Mouse (Mus musculus) liver, embryonic 15.5 days (tissue): Measurements from ENCODE around the gene 1700017B05Rik. TPM values are rescaled to one million over a fixed set of nuclear protein-coding genes. Genes with fewer than 3 reads are reported as not detected.

ENCODE experiments used
- ATAC-seq: fragments of 200-750 bp; cut with Nextera tagmentation; 2 replicates; pipeline ENCODE4 v1.8.0; 2017; ENCODE audit warnings: moderate number of reproducible peaks, mild to moderate bottlenecking, moderate library complexity; ENCODE audit not compliant: insufficient read depth
- H3K27ac ChIP-seq: fragments of 300-500 bp; sonication (generic); replicated peaks from 2 replicates; pipeline ENCODE4 v1.5.1; 2015; ENCODE audit warnings: mild to moderate bottlenecking, inconsistent platforms
- H3K27me3 ChIP-seq: fragments of 300-500 bp; sonication (generic); 2 replicates; pipeline ENCODE4 v1.6.1; 2015; ENCODE audit warnings: mild to moderate bottlenecking, inconsistent platforms
- H3K36me3 ChIP-seq: fragments of 300-500 bp; sonication (generic); replicated peaks from 2 replicates; pipeline ENCODE4 v1.6.1; 2015; ENCODE audit warnings: moderate library complexity, mild to moderate bottlenecking, inconsistent platforms
- H3K4me1 ChIP-seq: fragments of 300-500 bp; sonication (generic); replicated peaks from 2 replicates; pipeline ENCODE4 v1.6.1; 2015; ENCODE audit warnings: inconsistent platforms
- H3K4me2 ChIP-seq: fragments of 300-500 bp; sonication (generic); 2 replicates; pipeline ENCODE4 v1.6.1; 2015; ENCODE audit warnings: moderate library complexity, mild to moderate bottlenecking, inconsistent platforms
- H3K4me3 ChIP-seq: fragments of 300-500 bp; sonication (generic); replicated peaks from 2 replicates; pipeline ENCODE4 v1.5.1; 2015; ENCODE audit warnings: mild to moderate bottlenecking, inconsistent platforms
- H3K9ac ChIP-seq: fragments of 300-500 bp; sonication (generic); 2 replicates; pipeline ENCODE4 v1.6.1; 2015; ENCODE audit warnings: moderate library complexity, mild to moderate bottlenecking, inconsistent platforms
- H3K9me3 ChIP-seq: fragments of 300-500 bp; sonication (generic); replicated peaks from 2 replicates; pipeline ENCODE4 v1.6.1; 2016; ENCODE audit warnings: inconsistent platforms
- WGBS: fragments of 180-500 bp; shearing (Covaris S2); methylation state at CpG from one replicate; pipeline ENCODE4 v1.1.7; 2015; ENCODE audit warnings: mixed read lengths; ENCODE audit not compliant: insufficient replicate concordance; 5-methylcytosine and 5-hydroxymethylcytosine counted together
- polyA plus RNA-seq: library from polyadenylated mRNA; unstranded; fragments of >200 nt; fragmentation: Nextera tagmentation; extraction: Ambion mirVana; gene quantifications from 2 replicates; pipeline ENCODE4 v1.2.1, GENCODE M21; 2015

The 1700017B05Rik gene
- polyA plus RNA-seq, 1 experiment from 2014 or later = 15.4 TPM

- 1% methylated on average over 3 of the region's 3 CpGs for WGBS
- Histone ChIP-seq H3K36me3 (peaks cover 47% of the 10 kb centered on the region), H3K4me2 (peak overlapping the region; percentile 91), H3K4me1 (peaks cover 57% of the 10 kb centered on the region), H3K27ac (peak overlapping the region; percentile 86; the same call in 1 of the 2 replicates), H3K9ac (no peak overlapping the region; the same call in 1 of the 2 replicates), H3K27me3 (no peaks in the 10 kb centered on the region; the same call in 1 of the 2 replicates), H3K4me3 (peak overlapping the region; percentile 96), H3K9me3 (no peaks in the 10 kb centered on the region)
- peak; percentile 37 for ATAC-seq
Measured at GRCm38 (mm10) chr9:57259736-57260135, 2.7 kb downstream of the 1700017B05Rik start.

- Histone ChIP-seq H3K9ac (no peak overlapping the region), H3K9me3 (no peaks in the 10 kb centered on the region), H3K36me3 (peaks cover 69% of the 10 kb centered on the region), H3K4me1 (peaks cover 52% of the 10 kb centered on the region), H3K27me3 (no peaks in the 10 kb centered on the region), H3K4me2 (no peak overlapping the region), H3K4me3 (no peak overlapping the region), H3K27ac (no peak overlapping the region)
- 89% methylated on average over 9 of the region's 9 CpGs for WGBS
- no peak for ATAC-seq
Measured at GRCm38 (mm10) chr9:57257627-57258026, 4.8 kb downstream of the 1700017B05Rik start.

- peaks cover 76% of the 10 kb centered on the region for H3K36me3 ChIP-seq
- H3K9ac ChIP-seq = no peak overlapping the region
- H3K4me1 ChIP-seq = peaks cover 48% of the 10 kb centered on the region
- no peak for ATAC-seq
- H3K27me3 ChIP-seq = no peaks in the 10 kb centered on the region
- H3K4me2 ChIP-seq = no peak overlapping the region
- H3K9me3 ChIP-seq = no peaks in the 10 kb centered on the region
- no peak overlapping the region for H3K4me3 ChIP-seq
- 92% methylated on average over 11 of the region's 11 CpGs for WGBS
- H3K27ac ChIP-seq = no peak overlapping the region
Measured at GRCm38 (mm10) chr9:57256861-57257260, 5.6 kb downstream of the 1700017B05Rik start.

GRCm38 (mm10) chr9:57256309-57256708 lies 6.1 kb downstream of the 1700017B05Rik start:
- Histone ChIP-seq H3K27ac (no peak overlapping the region), H3K36me3 (peaks cover 82% of the 10 kb centered on the region), H3K4me1 (peaks cover 43% of the 10 kb centered on the region), H3K4me2 (no peak overlapping the region), H3K9ac (no peak overlapping the region), H3K27me3 (no peaks in the 10 kb centered on the region), H3K9me3 (no peaks in the 10 kb centered on the region), H3K4me3 (no peak overlapping the region)
- 89% methylated on average over 20 of the region's 20 CpGs for WGBS
- no peak for ATAC-seq

- Histone ChIP-seq H3K27ac (no peak overlapping the region; the same call in 1 of the 2 replicates), H3K27me3 (no peaks in the 10 kb centered on the region), H3K4me2 (no peak overlapping the region), H3K9ac (no peak overlapping the region), H3K9me3 (no peaks in the 10 kb centered on the region), H3K4me1 (peaks cover 37% of the 10 kb centered on the region), H3K36me3 (peaks cover 89% of the 10 kb centered on the region), H3K4me3 (no peak overlapping the region)
- WGBS = 78% methylated on average over 9 of the region's 9 CpGs
- ATAC-seq = no peak
Measured at GRCm38 (mm10) chr9:57254823-57255495, 7.5 kb downstream of the 1700017B05Rik start.

GRCm38 (mm10) chr9:57254061-57254460 lies 8.4 kb downstream of the 1700017B05Rik start:
- WGBS = 83% methylated on average over 7 of the region's 7 CpGs
- Histone ChIP-seq H3K4me1 (peaks cover 31% of the 10 kb centered on the region), H3K4me3 (no peak overlapping the region), H3K27ac (no peak overlapping the region), H3K9me3 (no peaks in the 10 kb centered on the region), H3K4me2 (no peak overlapping the region), H3K27me3 (no peaks in the 10 kb centered on the region), H3K36me3 (peaks cover 85% of the 10 kb centered on the region), H3K9ac (no peak overlapping the region)
- no peak for ATAC-seq

GRCm38 (mm10) chr9:57251139-57251538 lies 11.3 kb downstream of the 1700017B05Rik start:
- Histone ChIP-seq H3K4me1 (peaks cover 42% of the 10 kb centered on the region), H3K4me3 (no peak overlapping the region), H3K9me3 (no peaks in the 10 kb centered on the region), H3K27me3 (no peaks in the 10 kb centered on the region), H3K27ac (no peak overlapping the region), H3K4me2 (no peak overlapping the region), H3K36me3 (peaks cover 56% of the 10 kb centered on the region), H3K9ac (no peak overlapping the region)
- no peak for ATAC-seq
- 79% methylated on average over 2 of the region's 2 CpGs for WGBS

- H3K9ac ChIP-seq = no peak overlapping the region
- H3K27ac ChIP-seq = no peak overlapping the region
- WGBS = 82% methylated on average over 4 of the region's 4 CpGs
- H3K4me1 ChIP-seq = peaks cover 32% of the 10 kb centered on the region
- no peaks in the 10 kb centered on the region for H3K27me3 ChIP-seq
- H3K4me3 ChIP-seq = no peak overlapping the region
- no peaks in the 10 kb centered on the region for H3K9me3 ChIP-seq
- H3K36me3 ChIP-seq = peaks cover 45% of the 10 kb centered on the region
- no peak overlapping the region for H3K4me2 ChIP-seq
- ATAC-seq = no peak
Measured at GRCm38 (mm10) chr9:57250026-57250425, 12.4 kb downstream of the 1700017B05Rik start.

GRCm38 (mm10) chr9:57248030-57248942 lies 14.1 kb downstream of the 1700017B05Rik start:
- Histone ChIP-seq H3K4me2 (no peak overlapping the region), H3K27me3 (no peaks in the 10 kb centered on the region), H3K9ac (no peak overlapping the region), H3K4me1 (peaks cover 24% of the 10 kb centered on the region), H3K9me3 (no peaks in the 10 kb centered on the region), H3K36me3 (peaks cover 27% of the 10 kb centered on the region), H3K27ac (no peak overlapping the region), H3K4me3 (no peak overlapping the region)
- 31% methylated on average over 7 of the region's 7 CpGs for WGBS
- ATAC-seq = no peak

GRCm38 (mm10) chr9:57247201-57247671 lies 15.2 kb downstream of the 1700017B05Rik start:
- no peaks in the 10 kb centered on the region for H3K9me3 ChIP-seq
- no peak overlapping the region for H3K4me2 ChIP-seq
- 0 out of 2 replicates have a peak, but pooled peaks cover 7% of the 10 kb centered on the region for H3K27me3 ChIP-seq
- H3K36me3 ChIP-seq = peaks cover 17% of the 10 kb centered on the region
- ATAC-seq = no peak
- H3K27ac ChIP-seq = no peak overlapping the region
- no peak overlapping the region for H3K4me3 ChIP-seq
- 48% methylated on average over 8 of the region's 8 CpGs for WGBS
- no peak overlapping the region for H3K9ac ChIP-seq
- H3K4me1 ChIP-seq = peaks cover 24% of the 10 kb centered on the region

- Histone ChIP-seq H3K36me3 (peaks cover 9% of the 10 kb centered on the region), H3K4me2 (no peak overlapping the region), H3K9me3 (no peaks in the 10 kb centered on the region), H3K27ac (no peak overlapping the region), H3K4me1 (peaks cover 24% of the 10 kb centered on the region), H3K4me3 (no peak overlapping the region), H3K27me3 (peaks cover 7% of the 10 kb centered on the region; the same call in 1 of the 2 replicates), H3K9ac (no peak overlapping the region)
- 73% methylated on average over 5 of the region's 5 CpGs for WGBS
- no peak for ATAC-seq
Measured at GRCm38 (mm10) chr9:57246482-57246881, 15.9 kb downstream of the 1700017B05Rik start.
